Mouse (Mus musculus) lung, adult 2 months (tissue): ENCODE data around the gene Igf2bp2. TPM values are rescaled to one million over a fixed set of nuclear protein-coding genes. Genes with fewer than 3 reads are reported as not detected.

Source experiments
- DNase-seq: peaks from one replicate; pipeline ENCODE4 v3.0.0; 2022
- H3K4me1 ChIP-seq: fragments of 200-500 bp; 2 replicates; pipeline ENCODE4 v1.6.1; 2011; ENCODE audit warnings: low read length; ENCODE audit not compliant: control insufficient read depth, insufficient read depth
- H3K4me3 ChIP-seq: fragments of 200-500 bp; replicated peaks from 2 replicates; pipeline ENCODE3; 2011; ENCODE audit warnings: low read depth, mild to moderate bottlenecking, control low read depth, low read length; ENCODE audit errors: extremely low read depth
- CTCF ChIP-seq: fragments of 200-500 bp; IDR thresholded peaks from 2 replicates; pipeline ENCODE4 v1.5.1; 2011; ENCODE audit warnings: mild to moderate bottlenecking, low read length, control low read depth; ENCODE audit not compliant: insufficient read depth
- POLR2A ChIP-seq: fragments of 200-500 bp; IDR thresholded peaks from 2 replicates; pipeline ENCODE4 v1.6.1; 2011; ENCODE audit warnings: low read depth, mild to moderate bottlenecking, control low read depth, low read length, borderline replicate concordance; ENCODE audit errors: extremely low read depth
- WGBS: fragments of 180-500 bp; shearing (Covaris S2); methylation state at CpG from one replicate; pipeline ENCODE4 v1.1.7; 2018; 5-methylcytosine and 5-hydroxymethylcytosine counted together
- polyA plus RNA-seq: library from polyadenylated mRNA; depleted of rRNA; stranded (reverse); fragments of >200 nt; gene quantifications from 2 replicates; pipeline ENCODE4 v1.2.3, GENCODE M21; 2012

Gene Igf2bp2
- polyA plus RNA-seq, 1 experiment: 5.0 TPM

- no peaks in the 10 kb centered on the region for H3K4me1 ChIP-seq
- WGBS: 89% methylated on average over 10 of the region's 10 CpGs
- no peak for DNase-seq
- no peak overlapping the region for H3K4me3 ChIP-seq
- no peak for TF ChIP-seq CTCF
- TF ChIP-seq POLR2A: no peak
Observed at GRCm38 (mm10) chr16:22060416-22060815, 102.7 kb downstream of the Igf2bp2 start.

GRCm38 (mm10) chr16:22058871-22059270 is 104.2 kb downstream of the Igf2bp2 start:
- no peak for TF ChIP-seq CTCF
- no peak for TF ChIP-seq POLR2A
- no peaks in the 10 kb centered on the region for H3K4me1 ChIP-seq
- DNase-seq: no peak
- 86% methylated on average over 7 of the region's 7 CpGs for WGBS
- H3K4me3 ChIP-seq: no peak overlapping the region

- DNase-seq: no peak
- TF ChIP-seq CTCF (no peak), POLR2A (no peak)
- Histone ChIP-seq H3K4me3 (no peak overlapping the region), H3K4me1 (no peaks in the 10 kb centered on the region)
- WGBS: 70% methylated on average over 6 of the region's 6 CpGs
Observed at GRCm38 (mm10) chr16:22057498-22057897, 105.6 kb downstream of the Igf2bp2 start.

- DNase-seq: no peak
- 95% methylated on average over 21 of the region's 21 CpGs for WGBS
- H3K4me3 ChIP-seq: no peak overlapping the region
- TF ChIP-seq POLR2A (no peak), CTCF (no peak)
- H3K4me1 ChIP-seq: no peaks in the 10 kb centered on the region
Observed at GRCm38 (mm10) chr16:22053411-22053810, 109.7 kb downstream of the Igf2bp2 start.

DNA sequence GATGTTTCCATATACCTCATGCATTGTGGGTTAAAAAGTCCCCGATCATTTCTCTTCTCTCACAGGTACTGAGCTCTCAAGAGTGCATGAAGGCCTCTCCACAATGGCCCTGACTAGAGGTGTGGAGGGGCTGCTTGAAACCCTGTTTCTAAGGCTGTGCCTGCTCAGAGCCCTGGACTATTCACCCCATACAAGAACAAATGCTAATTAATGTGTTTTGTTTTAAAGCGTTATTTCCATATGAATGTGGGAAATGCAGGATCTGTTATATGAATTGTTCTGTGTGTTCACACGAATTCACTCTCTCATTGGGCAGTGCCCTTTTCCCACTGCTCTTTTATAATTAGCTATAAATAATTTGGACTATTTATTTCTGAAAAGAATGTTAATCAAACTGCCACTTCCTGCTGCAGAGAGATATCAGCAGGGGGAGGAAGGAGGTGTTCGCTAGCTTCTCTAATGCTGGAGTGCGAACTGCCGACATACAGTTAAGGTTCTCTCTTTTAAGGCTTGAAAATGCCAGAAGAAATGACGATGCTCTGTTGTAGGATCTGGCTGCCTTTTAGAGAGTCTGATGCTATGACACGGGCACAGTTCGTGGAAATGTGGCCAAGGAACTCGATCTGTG is 116.2 kb downstream of the Igf2bp2 start:
- WGBS: 83% methylated on average over 10 of the region's 10 CpGs
- Histone ChIP-seq H3K4me3 (no peak overlapping the region), H3K4me1 (no peaks in the 10 kb centered on the region)
- DNase-seq: no peak
- TF ChIP-seq POLR2A (no peak), CTCF (no peak)

- Histone ChIP-seq H3K4me1 (no peaks in the 10 kb centered on the region), H3K4me3 (no peak overlapping the region)
- DNase-seq: no peak
- TF ChIP-seq POLR2A: no peak
- no peak for TF ChIP-seq CTCF
- WGBS: 86% methylated on average over 3 of the region's 3 CpGs
Observed at GRCm38 (mm10) chr16:22045930-22046329, 117.2 kb downstream of the Igf2bp2 start.

- TF ChIP-seq POLR2A (no peak), CTCF (no peak)
Observed at GRCm38 (mm10) chr16:22043830-22044229, 119.3 kb downstream of the Igf2bp2 start.

GRCm38 (mm10) chr16:22039978-22040377 is 123.1 kb downstream of the Igf2bp2 start:
- H3K4me1 ChIP-seq: no peaks in the 10 kb centered on the region
- WGBS: 98% methylated on average over 1 of the region's 1 CpGs
- no peak overlapping the region for H3K4me3 ChIP-seq
- no peak for DNase-seq
- TF ChIP-seq CTCF (no peak), POLR2A (no peak)

More at GRCm38 (mm10) chr16:22043830-22044229, 119.3 kb downstream of the Igf2bp2 start:
- Histone ChIP-seq H3K4me3 (no peak overlapping the region), H3K4me1 (no peaks in the 10 kb centered on the region)
- DNase-seq: no peak
- 70% methylated on average over 4 of the region's 4 CpGs for WGBS

GRCm38 (mm10) chr16:22038554-22038953 is 124.5 kb downstream of the Igf2bp2 start:
- no peaks in the 10 kb centered on the region for H3K4me1 ChIP-seq
- no peak for TF ChIP-seq CTCF
- TF ChIP-seq POLR2A: no peak
- WGBS: 91% methylated on average over 10 of the region's 10 CpGs
- no peak for DNase-seq
- H3K4me3 ChIP-seq: no peak overlapping the region

- Histone ChIP-seq H3K4me3 (no peak overlapping the region), H3K4me1 (no peaks in the 10 kb centered on the region)
- no peak for DNase-seq
- no peak for TF ChIP-seq POLR2A
- TF ChIP-seq CTCF: no peak
- 92% methylated on average over 5 of the region's 5 CpGs for WGBS
Observed at GRCm38 (mm10) chr16:22027474-22027873, 135.6 kb downstream of the Igf2bp2 start.
